17 mouse cellular contexts compared by ENCODE assay signal in the genomic region with DNA sequence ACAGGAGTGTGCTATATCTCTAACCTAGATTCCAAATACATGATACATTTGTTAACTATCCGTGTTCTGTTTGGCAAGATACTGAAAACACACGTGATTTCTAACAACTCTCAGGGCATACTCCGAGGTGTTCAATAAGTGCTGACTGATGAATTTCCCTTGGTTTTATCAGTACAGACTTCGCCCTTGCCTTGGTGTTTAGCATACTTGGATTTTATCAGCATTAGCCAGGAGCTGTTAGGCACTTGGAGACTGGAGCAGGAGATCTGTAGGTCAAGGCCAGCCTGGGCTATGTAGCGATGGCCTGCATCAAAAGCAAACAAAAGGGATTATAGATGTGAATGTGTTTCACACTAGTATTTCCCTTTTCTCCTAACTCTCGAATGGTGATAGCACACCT.
"Had no signal": no experiment of that assay in that cellular context is flagged by ENCODE, and none has a peak within 500 bp of the region (broad histone marks: within the 10 kb centered on the region; RNA-seq: fewer than 3 reads in every experiment).

No protein-coding gene starts in this region.

- H3K27ac ChIP-seq: liver, embryonic 12.5 days; liver, embryonic 14.5 days; midbrain, embryonic 13.5 days; midbrain, embryonic 15.5 days; neural tube, embryonic 12.5 days had no signal

- H3K9me3 ChIP-seq: liver, embryonic 12.5 days; midbrain, embryonic 13.5 days; midbrain, embryonic 15.5 days; neural tube, embryonic 12.5 days had no signal

- H3K27me3 ChIP-seq: liver, embryonic 12.5 days; midbrain, embryonic 13.5 days; midbrain, embryonic 15.5 days; neural tube, embryonic 12.5 days had no signal

- H3K4me1 ChIP-seq: liver, embryonic 12.5 days; midbrain, embryonic 13.5 days; midbrain, embryonic 15.5 days; neural tube, embryonic 12.5 days had no signal

- DNase-seq: lung, adult 18-20 months; lung, embryonic 14.5 days; lung, postnatal 10 days; lung, postnatal 4 days; retina, postnatal 1 day; right cerebral cortex, adult 18-20 months; right cerebral cortex, postnatal 25 days; right cerebral cortex, postnatal 4 days; spleen, adult 18-20 months; thymus, adult 2 months; thymus, postnatal 25 days had no signal

- H3K4me2 ChIP-seq: liver, embryonic 12.5 days; lung, embryonic 14.5 days; midbrain, embryonic 11.5 days; midbrain, embryonic 13.5 days; midbrain, embryonic 15.5 days; neural tube, embryonic 12.5 days had no signal

- H3K9ac ChIP-seq: liver, embryonic 12.5 days; liver, embryonic 14.5 days; lung, embryonic 14.5 days; midbrain, embryonic 13.5 days; midbrain, embryonic 15.5 days; neural tube, embryonic 12.5 days had no signal

- ATAC-seq: liver, embryonic 12.5 days; midbrain, embryonic 13.5 days; midbrain, embryonic 15.5 days had no signal

- H3K36me3 ChIP-seq: liver, embryonic 12.5 days; midbrain, embryonic 15.5 days; neural tube, embryonic 12.5 days had no signal

- H3K4me3 ChIP-seq: liver, embryonic 12.5 days; midbrain, embryonic 13.5 days; midbrain, embryonic 15.5 days; neural tube, embryonic 12.5 days had no signal
